Mouse (Mus musculus) brain, embryonic 14.5 days (tissue): ENCODE measurements at regions not wholly inside any gene's neighbourhood (a gene's known extent, or its start where the extent isn't known, plus 50 kb on each side); places are given as distances from the start of the nearest gene placed in this dataset.

ENCODE experiments used
- CTCF ChIP-seq: fragments of 200-500 bp; IDR thresholded peaks from 2 replicates; pipeline ENCODE4 v1.5.1; 2012; ENCODE audit warnings: inconsistent platforms, mild to moderate bottlenecking, moderate library complexity, borderline replicate concordance; ENCODE audit not compliant: insufficient read depth, insufficient read length; ENCODE audit errors: extremely low read depth
- POLR2A ChIP-seq: fragments of 200-500 bp; IDR thresholded peaks from 2 replicates; pipeline ENCODE4 v1.6.1; 2012; ENCODE audit warnings: mild to moderate bottlenecking, inconsistent platforms, borderline replicate concordance; ENCODE audit not compliant: poor library complexity, insufficient read depth, insufficient read length, severe bottlenecking; ENCODE audit errors: extremely low read depth

GRCm38 (mm10) chr9:43945997-43946649 is 97.1 kb upstream of the Thy1 start:
- TF ChIP-seq POLR2A (no peak), CTCF (no peak)
